Mouse (Mus musculus) brain, embryonic 14.5 days (tissue): ENCODE data around the gene Gm21970.

Source experiments
- CTCF ChIP-seq: fragments of 200-500 bp; IDR thresholded peaks from 2 replicates; pipeline ENCODE4 v1.5.1; 2012; ENCODE audit warnings: inconsistent platforms, mild to moderate bottlenecking, moderate library complexity, borderline replicate concordance; ENCODE audit not compliant: insufficient read depth, insufficient read length; ENCODE audit errors: extremely low read depth
- POLR2A ChIP-seq: fragments of 200-500 bp; IDR thresholded peaks from 2 replicates; pipeline ENCODE4 v1.6.1; 2012; ENCODE audit warnings: mild to moderate bottlenecking, inconsistent platforms, borderline replicate concordance; ENCODE audit not compliant: poor library complexity, insufficient read depth, insufficient read length, severe bottlenecking; ENCODE audit errors: extremely low read depth

DNA sequence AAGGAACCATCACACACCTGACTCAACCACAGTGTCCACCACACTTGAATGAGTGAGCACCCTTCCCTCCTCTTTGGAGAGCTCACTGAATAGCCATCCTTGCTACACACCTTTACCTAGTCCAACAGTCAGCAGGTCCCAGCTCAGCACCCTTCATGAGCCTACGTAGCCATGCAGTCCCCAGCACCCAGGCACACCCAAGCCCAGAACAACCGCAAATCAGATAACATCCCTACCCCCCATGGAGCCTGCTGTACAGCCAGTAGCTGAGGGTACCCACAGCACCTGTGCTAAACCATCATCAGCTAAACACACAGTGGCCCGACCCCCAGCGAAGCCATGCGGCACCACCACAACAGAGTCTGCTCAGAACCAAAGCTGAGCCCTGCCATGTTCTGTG, 56.6 kb downstream of the Gm21970 start:
- TF ChIP-seq CTCF (no peak), POLR2A (no peak)
